Mouse (Mus musculus) liver, embryonic 14.5 days (tissue): ENCODE data around the gene Sec14l3.

Source experiments
- CTCF ChIP-seq: IDR thresholded peaks from 2 replicates; pipeline ENCODE4 v1.5.1; 2016; ENCODE audit warnings: antibody characterized with exemption, low read depth, control low read depth
- EP300 ChIP-seq: IDR thresholded peaks from 2 replicates; pipeline ENCODE4 v1.6.1; 2016; ENCODE audit warnings: antibody characterized with exemption, low read depth

GRCm38 (mm10) chr11:4036365-4037084 lies 28.1 kb upstream of the Sec14l3 start:
- no peak for TF ChIP-seq CTCF
- TF ChIP-seq EP300 = no peak
